Mouse (Mus musculus) induced T-regulatory cell, adult 2 months (primary cell): Measurements from ENCODE around the gene Ppara.
"Not testable (repeated sequence)": the region's sequence is repeated elsewhere in the genome, so short reads cannot be mapped to it uniquely, and the experiment has no call there.

Experiments used
- DNase-seq: peaks from one replicate; pipeline ENCODE4 v3.0.0-alpha.2; 2012; ENCODE audit warnings: low read depth

The Ppara gene

DNA sequence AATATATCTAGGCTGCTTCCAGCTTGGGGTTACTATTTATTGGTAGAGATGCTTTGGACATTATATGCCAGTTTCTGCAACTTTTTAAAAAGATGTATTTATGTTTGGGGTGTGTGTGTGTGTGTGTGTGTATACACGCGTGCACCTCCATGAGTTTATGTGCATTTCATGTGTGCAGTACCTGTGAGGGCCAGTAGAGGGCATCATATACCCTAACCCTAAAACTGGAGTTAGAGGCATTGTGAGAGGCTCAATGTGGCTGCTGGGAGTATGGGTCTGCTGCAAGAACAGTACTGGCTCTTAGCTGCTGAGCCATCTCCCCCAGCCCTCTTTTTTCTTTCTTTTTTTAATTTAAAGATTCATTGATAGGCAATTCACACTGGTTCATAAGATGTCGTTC, 23.0 kb downstream of the Ppara start:
- peak; percentile 16 for DNase-seq

DNA sequence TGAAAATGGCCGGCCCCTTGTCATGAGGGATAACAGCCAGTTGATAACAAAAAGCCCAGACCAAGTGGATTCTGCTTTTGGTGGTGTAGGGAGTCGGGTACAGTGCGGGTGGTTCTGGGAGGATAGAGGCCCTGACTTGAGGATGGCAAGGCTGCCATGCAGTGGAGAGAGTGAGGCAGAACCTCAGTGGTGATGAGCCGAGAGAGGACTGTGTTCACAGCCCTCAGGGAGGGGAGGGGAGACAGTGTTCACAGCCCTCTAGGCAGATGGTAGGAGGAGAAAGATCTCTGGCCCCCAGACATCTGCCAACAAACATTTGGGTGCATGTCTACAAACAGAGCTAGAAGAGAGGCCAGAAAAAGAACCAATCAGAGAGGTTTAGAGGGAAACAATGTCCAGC, 28.0 kb downstream of the Ppara start:
- DNase-seq, result no peak

DNA sequence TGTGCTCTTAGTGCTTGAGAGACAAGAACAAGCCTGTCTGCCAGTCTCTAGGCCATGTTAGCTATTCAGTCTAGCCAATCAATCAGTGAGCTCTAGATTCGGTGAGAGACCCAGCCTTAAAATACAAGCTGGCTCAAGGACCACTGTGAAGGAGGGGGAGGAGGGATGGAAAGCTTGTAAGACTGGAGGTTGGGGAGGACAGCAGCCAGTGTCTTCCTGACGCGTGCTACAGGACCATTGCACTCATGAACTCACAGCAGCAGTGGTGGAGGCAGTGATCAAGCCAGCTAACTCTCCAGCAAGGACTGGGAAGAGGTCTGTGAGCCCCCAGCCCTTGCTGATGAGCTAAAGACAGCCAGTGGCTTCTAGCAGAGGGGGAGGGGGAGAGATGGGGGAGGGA, 30.2 kb downstream of the Ppara start:
- no peak for DNase-seq

DNA sequence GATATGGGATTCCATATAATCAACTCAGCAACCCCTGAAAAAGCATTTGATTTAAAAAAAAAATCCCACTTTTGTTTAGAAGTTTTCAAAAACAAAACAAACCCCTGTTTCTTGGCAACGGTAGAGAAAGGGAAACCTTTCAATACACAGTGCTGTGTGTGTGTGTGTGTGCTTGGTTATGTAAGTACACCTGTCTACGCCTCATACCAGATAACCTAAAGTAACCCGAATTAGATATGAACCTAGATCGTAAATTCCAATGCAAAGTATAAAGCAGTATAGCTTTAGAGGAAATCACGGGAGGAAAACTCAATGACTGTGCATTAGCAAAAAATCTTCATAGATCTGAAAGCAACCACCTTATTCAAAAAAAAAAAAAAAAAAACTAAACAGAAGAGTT, 31.9 kb downstream of the Ppara start:
- DNase-seq, result no peak

DNA sequence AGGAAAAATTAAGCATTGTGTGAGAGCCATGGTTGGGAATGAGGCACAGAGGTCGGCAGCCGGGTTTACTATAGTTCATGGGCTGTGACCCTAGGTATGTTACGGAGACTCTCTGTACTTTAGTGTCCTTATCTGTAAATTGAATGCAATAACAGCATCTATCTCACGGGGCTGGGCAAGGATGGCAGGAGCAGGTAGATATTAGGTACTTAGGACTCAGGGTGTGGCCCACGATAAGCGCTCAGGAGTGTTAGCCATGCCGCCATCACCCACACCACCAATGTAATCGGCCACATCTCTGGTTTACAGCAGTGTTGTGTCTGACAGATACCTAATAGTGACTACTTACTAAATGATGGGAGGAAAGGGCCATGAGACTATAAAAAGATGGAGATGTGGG, 34.2 kb downstream of the Ppara start:
- no peak for DNase-seq

DNA sequence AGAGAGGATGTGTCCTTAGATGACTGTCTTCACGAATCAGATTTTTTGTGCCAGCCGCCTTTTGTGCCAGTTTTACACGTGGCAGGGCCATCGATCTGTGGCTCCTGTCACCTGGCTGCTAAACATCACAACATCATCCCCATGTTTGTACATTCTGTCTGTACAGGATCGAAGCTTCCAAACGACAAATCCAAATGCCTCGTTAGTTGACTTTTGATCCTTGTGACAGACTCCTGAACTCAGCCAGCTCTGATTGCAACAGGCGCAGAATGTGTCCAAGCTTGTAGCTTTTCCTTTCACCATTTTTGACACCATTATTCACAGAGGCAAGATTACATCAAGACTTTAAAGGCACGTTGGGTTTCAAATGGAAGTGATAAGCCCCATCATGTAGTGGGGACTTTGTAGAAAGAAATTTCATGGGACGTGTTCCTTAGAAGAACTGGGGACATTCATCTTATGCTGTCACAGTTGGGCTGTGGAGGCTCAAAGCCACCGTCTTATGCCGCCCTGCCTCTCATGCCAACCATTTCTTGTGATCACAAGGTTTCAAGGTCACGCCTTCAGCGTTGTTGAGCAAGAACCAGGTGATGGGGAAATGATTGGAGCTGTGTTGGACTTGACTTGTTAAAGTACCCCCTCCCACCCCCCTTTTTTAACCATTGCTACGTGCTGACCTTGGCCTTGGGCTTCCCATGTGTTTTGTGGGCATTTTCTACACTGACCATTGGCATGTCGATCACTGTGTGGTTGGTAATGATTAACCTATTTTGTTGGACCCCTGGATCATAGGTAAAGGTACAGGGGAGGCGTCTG, 36.7 kb downstream of the Ppara start:
- no peak for DNase-seq

DNA sequence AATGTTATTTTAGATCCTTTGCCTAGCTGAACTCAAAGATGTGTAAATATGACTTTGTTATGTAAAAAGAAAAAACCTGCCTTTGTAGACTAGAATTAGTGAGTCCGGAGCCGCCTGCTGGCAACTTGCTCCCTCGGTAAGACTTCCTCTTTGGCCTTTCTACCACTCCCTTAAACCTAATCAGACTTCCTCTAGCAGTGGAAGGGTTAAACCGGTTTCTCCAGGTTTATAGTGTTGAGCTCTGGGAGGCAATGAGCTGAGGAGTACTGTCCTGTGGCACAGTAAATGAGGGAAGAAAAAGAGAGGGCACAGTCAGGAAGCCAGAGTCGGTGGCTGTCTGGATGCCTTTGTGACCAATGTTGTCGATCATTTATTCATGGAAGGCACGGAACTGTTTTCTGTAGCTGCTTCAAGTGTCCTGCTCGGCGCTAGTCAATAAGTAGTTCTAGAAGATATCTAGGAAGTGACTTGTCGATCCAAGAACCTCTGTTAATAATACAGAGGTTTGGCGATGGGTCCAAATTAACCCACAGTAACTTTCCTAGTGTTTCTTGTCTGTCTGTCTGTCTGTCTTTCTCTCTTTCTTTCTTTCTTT, 37.5 kb downstream of the Ppara start:
- no peak for DNase-seq

DNA sequence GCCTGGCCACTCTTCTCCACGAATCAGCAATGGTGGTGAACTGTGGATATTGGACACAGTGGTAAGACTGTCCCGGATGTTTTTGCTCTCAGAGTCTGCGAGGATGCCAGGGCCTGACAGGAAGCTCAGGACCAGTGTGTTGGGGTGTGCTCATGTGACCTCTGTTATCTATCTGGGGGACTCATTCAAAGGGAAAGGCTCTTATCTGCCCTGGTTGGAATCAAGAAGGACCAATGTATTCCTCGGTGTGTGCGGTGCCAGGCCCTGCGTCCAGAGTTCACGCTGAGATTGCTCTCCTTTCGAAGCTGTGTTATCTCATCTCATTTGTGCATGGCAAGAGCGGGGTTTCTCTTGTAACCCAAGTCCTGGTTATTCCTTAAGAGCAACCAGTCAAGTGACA, 39.6 kb downstream of the Ppara start:
- DNase-seq, result no peak

DNA sequence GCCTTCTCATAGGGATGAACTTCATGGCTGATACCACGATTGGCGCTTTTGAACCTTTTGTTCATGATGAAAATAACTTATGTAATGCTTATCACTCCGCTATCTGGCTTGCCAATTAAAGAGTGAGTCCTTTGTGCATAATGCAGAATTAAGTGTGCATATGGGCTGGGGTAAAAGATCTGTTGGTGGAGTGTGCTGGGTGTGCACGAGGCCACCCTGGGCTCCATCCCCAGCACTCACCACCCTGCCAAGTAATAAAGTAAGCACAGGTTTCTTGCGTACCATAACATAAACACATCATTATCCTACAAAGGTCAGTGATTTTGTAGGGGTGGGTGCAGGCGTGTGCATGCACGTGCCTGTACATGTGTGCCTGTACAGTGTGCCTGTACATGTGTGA, 40.2 kb downstream of the Ppara start:
- DNase-seq, result no peak

DNA sequence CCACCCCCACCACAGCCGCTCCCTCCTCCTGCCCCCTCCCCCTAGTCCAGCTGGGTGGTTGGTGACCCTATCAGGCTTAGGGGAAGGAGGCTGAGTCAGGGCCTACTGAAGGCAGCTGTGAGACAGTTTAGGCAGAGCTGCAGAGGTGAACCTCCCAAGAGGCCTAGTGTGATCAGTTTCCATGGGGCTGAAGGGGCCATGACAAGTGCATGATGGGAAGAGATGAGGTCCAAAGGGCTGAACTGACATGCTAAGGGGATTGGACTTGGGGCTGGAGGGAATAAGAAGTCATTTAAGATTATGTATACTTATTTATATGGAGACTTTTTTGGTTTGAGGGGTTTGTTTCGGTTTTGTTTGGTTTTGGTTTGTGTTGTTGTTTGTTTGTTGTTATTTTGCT, 41.5 kb downstream of the Ppara start:
- no peak for DNase-seq

DNA sequence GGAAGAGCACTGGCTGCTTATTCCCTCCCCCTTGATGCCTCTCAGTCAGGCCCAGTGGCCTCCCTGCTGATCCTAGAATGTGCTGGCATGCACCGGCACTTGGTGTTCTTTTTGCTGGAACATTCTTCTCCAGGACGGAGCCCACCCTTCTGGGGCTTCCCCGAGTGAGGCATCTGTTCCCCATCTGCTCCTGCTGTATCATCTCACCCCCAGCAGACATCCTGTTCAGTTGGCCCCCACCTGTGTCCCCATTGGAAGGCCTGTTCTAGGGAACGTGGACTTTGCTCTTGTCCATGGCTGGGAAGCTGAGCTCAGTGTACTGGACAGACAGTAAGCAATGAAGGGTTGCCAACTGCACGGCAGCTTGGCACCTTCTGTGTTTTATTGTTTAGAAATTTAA, 42.0 kb downstream of the Ppara start:
- no peak for DNase-seq

DNA sequence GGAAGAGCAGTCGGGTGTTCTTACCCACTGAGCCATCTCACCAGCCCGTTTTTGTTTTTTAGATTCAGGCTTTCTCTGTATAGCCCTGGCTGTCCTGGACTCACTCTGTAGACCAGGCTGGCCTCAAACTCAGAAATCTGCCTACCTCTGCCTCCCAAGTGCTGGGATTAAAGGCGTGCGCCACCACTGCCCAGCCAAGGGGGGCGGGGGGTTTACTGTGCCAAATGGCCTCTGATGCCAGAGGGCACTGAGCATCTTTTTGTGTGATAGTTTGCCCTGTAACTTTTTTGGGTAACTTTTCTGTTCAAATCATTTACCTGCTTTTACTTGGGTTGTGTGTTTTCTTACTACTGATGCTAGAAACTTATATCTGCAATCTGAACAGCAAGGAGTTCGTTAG, 44.1 kb downstream of the Ppara start:
- DNase-seq, result not testable (repeated sequence)

DNA sequence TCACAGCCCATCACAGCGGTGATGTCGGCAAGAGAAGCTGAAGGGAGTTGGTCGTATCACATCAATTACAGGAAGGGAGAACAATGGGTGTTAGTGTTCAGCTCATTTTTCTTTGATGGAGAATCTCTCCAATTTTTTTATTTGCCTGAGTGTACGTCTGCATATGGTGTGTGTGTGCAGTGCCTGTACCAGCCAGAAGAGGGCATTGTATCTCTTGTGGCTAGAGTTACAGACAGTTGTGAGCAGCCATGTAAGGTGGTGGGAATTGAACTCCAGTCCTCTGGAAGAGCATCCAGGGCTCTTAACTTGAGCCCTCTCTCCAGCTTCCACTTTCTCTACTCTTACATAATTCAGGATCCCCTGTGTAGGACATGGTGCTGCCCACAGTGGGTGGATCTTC, 48.4 kb downstream of the Ppara start:
- DNase-seq, result peak; percentile 10

DNA sequence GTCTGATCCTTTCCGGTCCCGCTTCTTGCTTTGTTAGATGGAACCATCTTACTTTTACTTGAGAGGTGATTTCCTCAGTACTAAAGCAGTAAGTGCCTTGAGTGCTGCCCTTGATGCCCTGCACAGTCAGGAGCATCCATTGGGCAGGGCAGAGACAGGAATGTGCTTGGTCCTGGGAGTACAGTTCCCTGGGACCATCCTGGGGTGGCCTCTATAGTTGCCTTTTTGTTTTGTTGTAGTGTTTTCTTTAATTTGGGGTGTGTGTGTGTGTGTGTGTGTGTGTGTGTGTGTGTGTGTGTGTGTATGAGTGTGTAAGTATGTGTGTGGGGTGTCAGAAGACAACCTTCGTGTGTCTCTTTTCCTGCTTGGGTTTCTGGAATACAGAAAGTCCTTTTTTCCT, 49.6 kb downstream of the Ppara start:
- DNase-seq, result no peak

DNA sequence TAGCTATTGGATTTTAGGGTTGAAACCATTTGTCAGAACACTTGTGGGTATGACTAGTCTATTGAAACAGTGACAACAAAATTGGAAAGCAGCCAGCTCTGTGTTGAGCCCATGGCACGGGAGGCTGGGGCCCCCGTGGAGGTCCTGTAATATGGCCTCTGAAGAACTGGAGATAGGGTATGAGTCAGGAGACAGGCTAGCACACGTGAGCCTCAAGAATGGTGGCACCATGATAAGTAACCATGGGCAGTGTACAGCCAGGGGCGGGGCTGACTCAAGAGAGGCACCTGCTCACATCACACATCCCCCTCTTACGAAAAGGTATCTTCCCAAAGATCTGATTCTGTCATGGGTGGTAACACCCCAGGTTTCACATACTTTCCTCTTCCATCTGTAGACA, 51.9 kb downstream of the Ppara start:
- DNase-seq, result no peak

DNA sequence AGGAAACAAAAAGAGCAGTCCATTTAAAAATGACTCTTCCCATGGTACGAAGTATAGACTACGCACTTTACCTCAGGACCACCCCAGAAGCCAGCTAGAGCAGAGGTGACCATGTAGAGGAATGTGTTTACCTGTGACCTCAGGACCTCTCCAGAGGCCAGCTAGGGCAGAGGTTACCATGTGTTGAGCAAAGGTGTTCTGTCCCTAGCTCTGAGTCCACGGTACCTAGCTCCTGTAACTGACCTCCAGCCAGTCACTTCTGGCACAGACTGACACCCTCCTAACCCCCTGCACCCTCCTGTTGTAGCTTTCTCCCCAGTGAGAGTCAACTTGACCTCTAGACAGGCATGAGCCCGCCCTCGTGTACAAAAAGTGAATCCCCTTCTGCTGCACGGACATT, 52.7 kb downstream of the Ppara start:
- DNase-seq, result no peak

DNA sequence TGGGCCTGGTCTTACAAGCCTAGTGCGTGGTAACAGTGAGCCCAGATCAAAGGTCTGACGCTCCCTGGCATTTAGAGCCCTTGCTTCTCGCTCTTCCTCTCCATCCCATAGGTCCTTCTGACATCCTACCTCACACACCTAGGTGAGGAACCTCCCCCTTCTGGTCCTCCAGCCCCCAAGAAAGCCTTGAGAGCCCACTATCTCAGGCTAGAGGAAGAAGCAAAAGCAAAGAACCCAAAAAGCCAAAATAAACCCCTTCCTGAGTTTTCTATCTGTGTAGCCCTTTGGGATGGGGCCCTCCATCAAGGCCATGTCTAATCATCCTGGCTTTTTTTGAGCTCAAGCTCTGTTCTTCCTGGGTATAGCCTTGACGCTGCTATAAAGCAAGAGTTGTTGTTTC, 53.3 kb downstream of the Ppara start:
- DNase-seq, result no peak

DNA sequence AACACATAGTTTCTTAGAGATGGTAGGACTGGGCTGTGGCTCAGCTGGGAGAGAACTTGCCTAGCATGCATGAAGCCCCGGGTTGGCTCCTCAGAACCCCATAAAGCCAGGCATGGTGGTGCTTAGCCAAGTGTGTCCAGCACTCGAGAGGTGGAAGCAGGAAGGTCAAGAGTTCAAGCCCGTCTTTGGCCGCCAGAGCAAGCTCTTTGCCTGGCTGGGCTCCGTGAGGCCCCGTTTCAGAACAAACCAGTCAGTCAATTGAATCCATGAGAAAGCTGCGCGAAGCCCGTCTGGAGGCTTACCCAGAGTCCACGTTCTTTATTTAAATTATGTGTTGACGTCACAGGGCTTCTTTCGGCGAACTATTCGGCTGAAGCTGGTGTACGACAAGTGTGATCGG, 53.9 kb downstream of the Ppara start:
- no peak for DNase-seq

DNA sequence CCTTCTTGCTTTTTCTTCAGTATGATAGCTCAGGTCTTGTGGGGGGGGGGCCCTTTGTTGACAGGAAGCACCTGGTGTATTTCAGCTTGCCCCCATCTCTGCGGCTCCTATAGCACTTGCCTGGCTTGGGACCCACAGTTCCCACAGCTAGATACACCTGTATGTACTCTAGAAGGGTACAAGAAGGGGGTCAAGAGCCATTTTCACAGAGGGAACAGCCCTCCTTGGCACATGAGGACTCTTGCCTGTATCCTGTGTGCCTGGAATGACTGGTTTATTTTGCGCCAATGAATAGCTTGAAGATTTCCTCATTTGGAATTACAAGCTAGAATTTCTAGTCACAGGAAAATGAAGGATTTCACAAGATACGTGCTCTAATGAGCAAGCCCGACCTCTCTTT, 56.7 kb downstream of the Ppara start:
- no peak for DNase-seq

DNA sequence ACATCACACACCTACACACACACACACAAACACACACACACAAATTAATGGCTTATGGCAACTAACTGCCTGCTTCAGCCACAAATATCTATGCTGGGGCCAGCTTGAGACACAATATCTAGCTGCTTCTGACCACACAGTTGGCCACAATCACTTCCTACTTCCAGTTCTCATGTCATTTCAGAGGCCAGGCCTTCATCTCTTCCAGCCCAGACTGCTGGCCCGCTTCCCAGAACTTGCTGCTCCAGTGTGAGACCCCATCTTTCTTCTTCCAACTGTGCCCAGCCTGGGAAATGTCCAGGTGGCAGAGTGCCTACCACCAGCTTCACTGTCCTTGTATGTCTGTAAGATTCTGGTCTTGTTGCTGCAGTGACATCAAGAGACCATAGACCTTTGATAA, 58.0 kb downstream of the Ppara start:
- DNase-seq, result no peak

DNA sequence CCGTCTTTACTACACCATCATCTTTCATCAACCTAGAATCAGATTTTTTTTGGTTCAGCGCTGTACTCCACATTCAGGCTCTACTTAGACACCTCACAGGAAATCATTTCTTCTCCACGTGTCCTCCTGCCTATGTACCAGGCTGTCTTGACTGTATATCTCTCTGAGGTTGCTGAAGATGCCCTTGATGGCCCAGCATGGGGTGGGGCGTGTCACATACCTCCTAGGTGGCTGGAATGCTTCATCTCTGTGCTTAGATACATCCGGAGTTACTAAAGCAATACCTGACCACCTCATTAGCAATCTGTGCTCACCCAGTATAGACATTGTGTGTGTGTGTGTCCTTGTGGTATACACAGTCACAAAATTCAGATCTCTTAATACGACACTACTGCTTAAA, 60.7 kb downstream of the Ppara start:
- DNase-seq, result no peak

DNA sequence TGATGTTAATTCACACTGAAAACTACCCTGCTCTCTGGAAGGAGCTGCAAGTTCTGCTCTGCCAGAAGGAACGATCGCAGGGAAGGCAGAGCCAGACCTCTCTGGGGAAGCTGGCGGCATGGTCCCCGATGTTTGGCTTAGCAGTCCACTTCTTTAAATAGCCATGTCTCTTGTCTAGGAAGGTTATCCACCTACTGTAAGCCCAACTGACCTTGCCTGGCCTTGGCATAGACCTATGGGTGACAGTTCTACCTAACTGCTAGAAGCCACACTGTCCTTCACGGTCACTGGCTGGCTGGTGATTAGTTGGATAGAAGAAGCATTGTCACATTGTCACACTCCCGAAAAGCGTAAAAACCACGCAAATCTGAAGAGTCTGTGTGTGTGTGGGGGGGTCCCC, 63.9 kb downstream of the Ppara start:
- DNase-seq, result no peak

DNA sequence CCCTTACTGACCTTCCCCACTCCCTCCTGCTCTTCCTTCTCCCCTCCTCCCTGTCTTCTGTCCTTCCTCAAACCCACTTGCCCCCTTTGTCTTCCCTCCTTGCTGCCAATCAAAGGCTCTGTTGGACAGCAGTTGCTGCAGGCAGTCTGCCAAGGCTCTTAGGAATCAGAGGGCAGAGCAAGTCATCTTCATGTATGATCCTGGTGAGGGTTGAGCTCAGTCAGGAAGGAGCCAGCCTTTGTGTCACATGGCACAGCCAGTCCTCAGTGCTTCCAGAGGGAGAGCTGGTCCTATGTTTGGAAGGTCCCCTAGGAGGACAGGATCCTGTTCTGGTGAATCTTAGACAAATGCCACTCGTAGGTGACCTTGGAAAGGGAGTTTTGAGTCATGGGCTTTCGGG, 68.1 kb downstream of the Ppara start:
- no peak for DNase-seq

DNA sequence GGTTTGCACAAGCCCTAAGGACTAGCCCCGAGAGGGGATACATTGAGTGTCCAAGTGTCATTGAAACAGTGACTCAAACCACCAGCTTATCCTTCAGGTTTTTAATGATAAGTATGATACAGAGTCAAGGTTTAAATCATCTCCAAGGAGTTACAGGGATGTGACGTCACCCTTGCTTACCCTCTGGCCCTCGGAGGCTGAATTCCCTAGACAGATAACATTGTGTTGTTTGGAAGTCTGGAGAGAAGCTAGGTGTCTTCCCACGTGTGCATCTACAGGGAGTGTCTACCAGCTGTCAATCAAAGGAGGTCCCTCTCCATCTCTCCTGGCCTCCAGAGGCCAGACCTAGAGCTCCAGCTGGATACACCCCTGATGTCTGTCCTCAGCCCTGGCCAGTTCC, 72.1 kb downstream of the Ppara start:
- DNase-seq, result no peak
